Mouse (Mus musculus) liver, adult 2 months (tissue): ENCODE measurements around the gene Rdh8. TPM values are rescaled to one million over a fixed set of nuclear protein-coding genes. Genes with fewer than 3 reads are reported as not detected.

Experiments used
- DNase-seq: peaks from one replicate; pipeline ENCODE4 v3.0.0-alpha.2; 2011; ENCODE audit warnings: low read depth, low spot score; ENCODE audit errors: extremely low read depth
- H3K27ac ChIP-seq: fragments of 200-500 bp; replicated peaks from 2 replicates; pipeline ENCODE4 v1.5.1; 2012; ENCODE audit warnings: low read depth, mild to moderate bottlenecking, control low read depth, inconsistent platforms, low read length; ENCODE audit not compliant: insufficient read depth
- H3K27me3 ChIP-seq: fragments of 200-500 bp; 2 replicates; pipeline ENCODE4 v1.6.1; 2012; ENCODE audit warnings: mild to moderate bottlenecking, moderate library complexity, low read length, inconsistent platforms; ENCODE audit not compliant: control insufficient read depth, insufficient read depth
- H3K36me3 ChIP-seq: fragments of 200-500 bp; 2 replicates; pipeline ENCODE4 v1.6.1; 2012; ENCODE audit warnings: low read length, inconsistent platforms; ENCODE audit not compliant: control insufficient read depth, insufficient read depth
- H3K4me1 ChIP-seq: fragments of 200-500 bp; 2 replicates; pipeline ENCODE4 v1.6.1; 2011; ENCODE audit warnings: low read length; ENCODE audit not compliant: control insufficient read depth, insufficient read depth
- H3K4me3 ChIP-seq: fragments of 200-500 bp; 2 replicates; pipeline ENCODE4 v1.5.1; 2011; ENCODE audit warnings: low read depth, mild to moderate bottlenecking, control low read depth, low read length, moderate library complexity; ENCODE audit not compliant: insufficient read depth
- H3K79me2 ChIP-seq: fragments of 200-500 bp; 2 replicates; pipeline ENCODE4 v1.6.1; 2012; ENCODE audit warnings: inconsistent platforms, mild to moderate bottlenecking, low read length, moderate library complexity; ENCODE audit not compliant: control insufficient read depth, insufficient read depth
- H3K9ac ChIP-seq: fragments of 200-500 bp; 2 replicates; pipeline ENCODE4 v1.6.1; 2012; ENCODE audit warnings: low read depth, mild to moderate bottlenecking, control low read depth, inconsistent platforms, low read length
- CTCF ChIP-seq: fragments of 200-500 bp; IDR thresholded peaks from 2 replicates; pipeline ENCODE4 v1.5.1; 2011; ENCODE audit warnings: low read depth, low read length, control low read depth
- POLR2A ChIP-seq: fragments of 200-500 bp; IDR thresholded peaks from 2 replicates; pipeline ENCODE4 v1.6.1; 2011; ENCODE audit warnings: low read length, control low read depth; ENCODE audit not compliant: insufficient read depth; ENCODE audit errors: extremely low read depth
- WGBS: fragments of 180-500 bp; shearing (Covaris S2); methylation state at CpG from one replicate; pipeline ENCODE4 v1.1.7; 2018; 5-methylcytosine and 5-hydroxymethylcytosine counted together
- polyA plus RNA-seq: library from polyadenylated mRNA; depleted of rRNA; stranded (reverse); fragments of >200 nt; gene quantifications from 2 replicates; pipeline ENCODE4 v1.2.3, GENCODE M21; 2012
- total RNA-seq: library from RNA; depleted of rRNA; stranded (reverse); fragments of >200 nt; gene quantifications from 2 replicates; pipeline ENCODE4 v1.2.3, GENCODE M21; 2014

The Rdh8 gene
- total and polyA plus RNA-seq, 2 experiments, result not detected

DNA sequence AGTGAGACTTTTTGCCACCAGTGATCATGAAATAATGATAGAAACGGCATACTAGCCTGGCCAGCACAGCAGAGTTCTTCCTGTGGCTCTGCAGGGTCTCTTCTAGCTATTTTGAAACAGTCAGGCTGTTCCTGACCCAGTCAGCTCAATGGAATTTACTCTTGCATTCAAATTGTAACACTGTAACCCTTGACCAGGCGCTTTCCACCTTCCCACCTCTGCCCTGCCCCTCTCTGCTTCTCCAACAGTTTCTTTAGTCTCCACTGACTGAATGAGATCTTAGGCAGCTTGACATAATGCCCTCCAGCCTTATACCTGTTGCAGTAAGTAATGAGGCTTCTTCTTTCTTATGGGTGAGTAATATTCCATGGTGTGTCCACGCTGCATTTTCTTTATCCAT is 48.6 kb downstream of the Rdh8 start:
- Histone ChIP-seq H3K36me3 (peaks cover 6% of the 10 kb centered on the region), H3K79me2 (peaks cover 6% of the 10 kb centered on the region; the same call in 1 of the 2 replicates), H3K4me1 (peaks cover 40% of the 10 kb centered on the region), H3K27ac (peak overlapping the region; percentile 98), H3K9ac (no peak overlapping the region), H3K4me3 (no peak overlapping the region), H3K27me3 (no peaks in the 10 kb centered on the region)
- DNase-seq, result peak; percentile 88
- no peak for TF ChIP-seq POLR2A
- no peak for TF ChIP-seq CTCF
- WGBS, result 35% methylated on average over 3 of the region's 3 CpGs

DNA sequence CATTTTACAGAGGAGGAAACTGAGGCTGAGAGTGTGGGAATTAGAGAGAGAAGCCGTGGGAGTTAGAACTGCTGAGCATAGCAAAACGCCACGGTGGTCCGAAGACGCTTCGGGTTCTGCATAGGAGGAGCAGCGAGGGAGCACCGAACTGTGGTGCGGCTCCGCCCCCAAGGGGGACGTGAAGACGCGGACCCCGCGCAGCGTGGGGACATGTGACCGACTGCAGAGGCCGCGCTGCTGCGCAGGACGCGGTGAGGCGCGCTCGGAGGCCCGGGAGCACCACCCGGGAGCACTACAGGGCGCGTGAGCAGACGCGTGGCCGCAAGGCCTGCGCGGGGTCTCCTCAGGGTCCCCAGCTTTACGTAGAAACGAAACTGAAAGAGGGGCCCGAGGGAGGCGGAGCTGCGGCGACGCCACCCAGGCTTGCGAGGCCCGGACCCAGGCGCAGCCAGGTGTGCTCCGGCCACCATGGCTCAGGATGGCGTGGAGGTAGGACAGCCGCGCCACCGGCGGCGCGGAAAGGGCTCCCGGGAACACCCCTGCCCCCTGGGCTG is 50.2 kb downstream of the Rdh8 start, which contains the start of gene A230050P20Rik:
A230050P20Rik (plus strand) TSS at position 195 of the 554 bp plus-strand sequence.
- H3K79me2 ChIP-seq, result peaks cover 6% of the 10 kb centered on the region; the same call in 1 of the 2 replicates
- H3K4me1 ChIP-seq, result peaks cover 33% of the 10 kb centered on the region
- H3K9ac ChIP-seq, result peak within 1 kb of the TSS; percentile 93
- H3K4me3 ChIP-seq, result peak within 1 kb of the TSS; percentile 82
- TF ChIP-seq POLR2A, result 0 out of 2 replicates have a peak, but pooled peaks have one; percentile 31
- TF ChIP-seq CTCF, result no peak
- peaks cover 14% of the 10 kb centered on the region for H3K36me3 ChIP-seq
- DNase-seq, result peak; percentile 57
- WGBS, result 1% methylated on average over 53 of the region's 53 CpGs
- peak within 1 kb of the TSS; percentile 98 for H3K27ac ChIP-seq
- H3K27me3 ChIP-seq, result no peaks in the 10 kb centered on the region

DNA sequence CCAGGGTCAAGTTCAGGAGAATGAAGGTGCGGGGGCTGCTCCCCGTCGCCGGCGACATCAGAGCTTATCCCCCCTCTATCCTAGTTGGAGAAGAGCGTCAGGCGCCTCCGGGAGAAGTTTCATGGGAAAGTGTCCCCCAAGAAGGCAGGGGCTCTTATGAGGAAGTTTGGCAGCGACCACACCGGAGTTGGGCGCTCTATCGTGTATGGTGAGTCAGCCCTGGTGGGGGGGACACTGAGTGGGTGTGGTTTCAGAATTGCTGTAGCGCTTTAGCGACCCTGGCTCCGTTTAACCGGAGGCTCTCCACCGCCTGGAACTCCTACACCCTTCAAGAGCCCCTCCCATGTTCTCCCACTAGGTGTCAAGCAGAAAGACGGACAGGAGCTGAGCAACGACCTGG is 50.9 kb downstream of the Rdh8 start:
- 10% methylated on average over 19 of the region's 19 CpGs for WGBS
- peak overlapping the region; percentile 82 for H3K4me3 ChIP-seq
- no peaks in the 10 kb centered on the region for H3K27me3 ChIP-seq
- peaks cover 14% of the 10 kb centered on the region for H3K36me3 ChIP-seq
- TF ChIP-seq POLR2A, result no peak
- no peak for TF ChIP-seq CTCF
- H3K27ac ChIP-seq, result peak overlapping the region; percentile 86
- peaks cover 6% of the 10 kb centered on the region; the same call in 1 of the 2 replicates for H3K79me2 ChIP-seq
- peak overlapping the region; percentile 93 for H3K9ac ChIP-seq
- DNase-seq, result no peak
- H3K4me1 ChIP-seq, result peaks cover 32% of the 10 kb centered on the region

DNA sequence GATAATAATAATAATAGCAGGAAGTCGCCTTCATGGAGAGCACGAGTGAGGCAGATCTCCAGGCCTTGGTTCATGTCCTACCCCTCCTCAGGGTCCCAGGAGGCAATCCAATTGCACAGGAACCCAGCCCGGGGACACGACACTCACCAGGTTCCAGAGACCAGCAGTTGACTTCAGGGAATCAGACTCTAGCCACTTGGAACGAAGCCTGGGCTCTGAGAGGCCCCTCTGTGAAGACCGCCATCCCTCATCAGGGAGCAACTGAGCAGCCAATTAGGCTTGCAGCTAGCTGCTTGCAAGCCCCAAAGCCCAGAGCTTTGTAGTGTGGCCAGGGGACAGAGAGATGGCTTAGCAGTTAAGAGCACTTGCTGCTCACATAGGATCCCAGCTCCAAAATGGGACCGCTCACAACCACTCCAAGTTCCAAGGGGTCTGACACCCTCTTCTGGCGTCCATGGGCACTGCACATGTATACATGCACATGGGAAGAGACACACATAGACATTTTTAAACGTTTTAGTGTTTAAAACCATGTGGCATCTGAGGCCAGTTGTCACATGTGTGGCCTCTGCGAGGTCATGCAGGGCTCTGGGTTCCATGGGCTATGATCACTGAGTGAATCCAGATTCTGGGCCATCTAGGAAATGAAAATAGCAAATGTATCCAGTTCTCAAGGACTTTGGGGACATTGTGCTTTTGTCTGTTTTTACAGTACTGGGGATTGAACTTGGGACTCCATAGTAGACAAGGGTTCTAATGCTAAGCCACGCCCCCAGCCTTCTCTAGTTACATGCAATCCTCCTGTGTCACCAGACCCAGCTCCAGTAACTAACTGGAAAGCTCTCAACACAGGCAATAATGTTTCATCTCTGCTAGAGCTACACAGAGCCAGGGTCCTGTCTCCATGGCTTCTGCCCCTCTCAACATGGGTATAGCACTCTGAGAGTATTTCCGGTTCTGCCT is 52.2 kb downstream of the Rdh8 start:
- Histone ChIP-seq H3K27me3 (no peaks in the 10 kb centered on the region), H3K4me1 (peaks cover 24% of the 10 kb centered on the region), H3K79me2 (peaks cover 6% of the 10 kb centered on the region; the same call in 1 of the 2 replicates), H3K36me3 (peaks cover 14% of the 10 kb centered on the region), H3K27ac (0 out of 2 replicates have a peak overlapping the region, but pooled peaks have one; percentile 86), H3K9ac (no peak overlapping the region), H3K4me3 (no peak overlapping the region)
- DNase-seq, result peak; percentile 58
- TF ChIP-seq CTCF (peak; percentile 46), POLR2A (no peak)
- 73% methylated on average over 12 of the region's 12 CpGs for WGBS

DNA sequence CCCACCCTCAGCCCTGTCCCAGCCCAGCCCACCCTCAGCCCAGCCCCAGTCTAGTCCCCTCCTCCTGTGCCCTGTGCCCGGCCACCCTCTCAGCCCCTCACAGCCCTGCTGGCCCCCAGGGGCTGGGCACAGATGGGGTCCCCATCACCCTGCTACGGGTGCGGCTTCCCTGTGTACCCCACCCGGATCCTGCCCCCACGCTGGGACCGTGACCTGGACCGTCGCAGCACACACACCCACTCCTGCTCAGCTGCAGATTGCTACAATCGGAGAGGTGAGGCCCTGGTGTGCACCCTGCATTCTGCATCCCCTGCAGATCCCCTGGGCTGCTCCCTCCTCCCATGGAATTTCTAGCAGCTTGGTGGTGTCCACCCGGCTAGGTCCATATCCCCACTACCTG is 54.7 kb downstream of the Rdh8 start:
- 86% methylated on average over 10 of the region's 10 CpGs for WGBS
- Histone ChIP-seq H3K27me3 (no peaks in the 10 kb centered on the region), H3K9ac (no peak overlapping the region), H3K4me1 (peaks cover 14% of the 10 kb centered on the region), H3K27ac (no peak overlapping the region), H3K36me3 (peaks cover 14% of the 10 kb centered on the region), H3K4me3 (no peak overlapping the region), H3K79me2 (peaks cover 6% of the 10 kb centered on the region; the same call in 1 of the 2 replicates)
- TF ChIP-seq POLR2A, result no peak
- TF ChIP-seq CTCF, result no peak
- DNase-seq, result no peak
